Mouse (Mus musculus): ENCODE data around the gene Shroom2. TPM values are rescaled to one million over a fixed set of nuclear protein-coding genes. Genes with fewer than 3 reads are reported as not detected.

Shroom2 gene
- polyA plus RNA-seq, 1 experiment from 2014 or later, result 6.6 TPM

DNA sequence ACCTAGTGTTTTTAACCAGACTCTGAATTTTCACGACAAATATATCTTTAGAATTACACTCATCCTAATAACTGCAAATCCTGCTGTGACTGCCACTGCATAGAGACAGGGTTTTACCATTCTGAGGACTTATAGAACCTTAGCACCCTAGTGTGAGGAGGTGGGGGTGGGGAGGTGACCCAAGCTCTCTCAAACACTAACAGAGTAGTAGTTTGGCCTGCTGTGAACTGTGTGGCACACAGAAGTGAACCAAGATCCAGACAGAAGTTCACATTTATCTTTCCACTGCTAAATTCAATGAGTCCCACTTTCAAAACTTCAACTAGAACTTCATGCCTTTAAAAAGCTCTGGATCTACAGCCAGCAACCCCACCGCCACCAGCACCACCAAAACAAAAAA lies 6.4 kb downstream of the Shroom2 start:
- H3K4me1 ChIP-seq (ENCODE audit: insufficient read depth, low read length), result no peaks in the 10 kb centered on the region; the same call in 1 of the 2 replicates
- no peaks in the 10 kb centered on the region for H3K36me3 ChIP-seq (ENCODE audit: insufficient read depth, low read length)
- no peak overlapping the region for H3K4me3 ChIP-seq (ENCODE audit: low read length)
- WGBS, result 62% methylated on average over 2 of the region's 2 CpGs
- H3K27ac ChIP-seq (ENCODE audit: low read length), result no peak overlapping the region
- H3K9ac ChIP-seq (replicated peaks; ENCODE audit: low read length), result no peak overlapping the region
- no peaks in the 10 kb centered on the region for H3K27me3 ChIP-seq (ENCODE audit: insufficient read depth, low read length)
- H3K4me2 ChIP-seq (replicated peaks; ENCODE audit: low read depth, low read length), result no peak overlapping the region
- no peaks in the 10 kb centered on the region for H3K9me3 ChIP-seq (ENCODE audit: low read length)
- no peak for ATAC-seq (ENCODE audit: low FRiP score, low TSS enrichment)

DNA sequence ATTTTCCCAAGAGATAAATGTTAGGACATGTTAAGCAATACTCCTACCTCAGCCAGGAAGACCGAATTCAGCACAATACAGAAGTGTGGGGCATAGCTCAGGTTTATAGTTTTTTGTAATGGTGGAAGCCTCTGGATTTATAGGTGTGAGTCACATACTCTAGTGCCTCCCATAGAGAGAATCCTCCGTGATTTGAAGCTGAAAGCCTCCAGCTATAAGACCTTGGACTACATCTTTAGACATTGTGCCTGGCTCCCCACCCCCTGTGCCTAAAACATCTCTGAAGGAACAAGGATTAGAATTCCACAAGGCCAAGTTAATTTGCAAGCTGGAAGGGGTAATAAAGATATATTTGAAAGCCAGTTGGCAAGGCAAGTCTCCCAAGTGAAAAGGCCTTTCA lies 6.8 kb downstream of the Shroom2 start:
- 34% methylated on average over 2 of the region's 2 CpGs for WGBS
- Histone ChIP-seq H3K36me3 (ENCODE audit: insufficient read depth, low read length) (no peaks in the 10 kb centered on the region), H3K27me3 (ENCODE audit: insufficient read depth, low read length) (no peaks in the 10 kb centered on the region), H3K4me1 (ENCODE audit: insufficient read depth, low read length) (no peaks in the 10 kb centered on the region; the same call in 1 of the 2 replicates), H3K9ac (replicated peaks; ENCODE audit: low read length) (no peak overlapping the region), H3K9me3 (ENCODE audit: low read length) (no peaks in the 10 kb centered on the region), H3K27ac (ENCODE audit: low read length) (no peak overlapping the region), H3K4me2 (replicated peaks; ENCODE audit: low read depth, low read length) (no peak overlapping the region), H3K4me3 (ENCODE audit: low read length) (no peak overlapping the region)
- ATAC-seq (ENCODE audit: low FRiP score, low TSS enrichment), result no peak

DNA sequence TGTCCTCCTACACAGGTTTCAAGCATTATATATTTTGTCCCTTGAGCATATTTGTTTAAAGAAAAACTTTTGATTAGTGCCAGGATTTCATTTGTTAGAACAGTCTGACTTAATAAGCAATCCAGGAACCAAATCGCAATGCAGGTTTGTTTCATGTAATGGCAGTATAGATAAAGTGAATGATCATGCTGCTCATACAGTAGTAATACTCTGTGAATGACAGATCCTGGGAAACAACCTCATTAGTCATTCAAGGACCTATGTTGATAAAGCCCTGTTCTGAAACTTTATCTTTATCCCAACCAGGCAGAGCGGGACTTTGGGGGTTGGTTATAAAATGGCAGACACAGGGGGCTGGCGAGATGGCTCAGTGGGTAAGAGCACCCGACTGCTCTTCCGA lies 13.0 kb downstream of the Shroom2 start:
- Histone ChIP-seq H3K9me3 (ENCODE audit: low read length) (no peaks in the 10 kb centered on the region), H3K27ac (ENCODE audit: low read length) (no peak overlapping the region), H3K4me1 (ENCODE audit: insufficient read depth, low read length) (no peaks in the 10 kb centered on the region), H3K27me3 (ENCODE audit: insufficient read depth, low read length) (no peaks in the 10 kb centered on the region), H3K36me3 (ENCODE audit: insufficient read depth, low read length) (no peaks in the 10 kb centered on the region), H3K4me2 (replicated peaks; ENCODE audit: low read depth, low read length) (no peak overlapping the region), H3K4me3 (ENCODE audit: low read length) (no peak overlapping the region), H3K9ac (replicated peaks; ENCODE audit: low read length) (no peak overlapping the region)
- 90% methylated on average over 5 of the region's 5 CpGs for WGBS
- ATAC-seq (ENCODE audit: low FRiP score, low TSS enrichment), result no peak

GRCm38 (mm10) chrX:152755819-152756218 lies 13.4 kb downstream of the Shroom2 start:
- Histone ChIP-seq H3K4me3 (ENCODE audit: low read length) (no peak overlapping the region), H3K27ac (ENCODE audit: low read length) (no peak overlapping the region), H3K9ac (replicated peaks; ENCODE audit: low read length) (no peak overlapping the region), H3K27me3 (ENCODE audit: insufficient read depth, low read length) (no peaks in the 10 kb centered on the region), H3K4me2 (replicated peaks; ENCODE audit: low read depth, low read length) (no peak overlapping the region), H3K4me1 (ENCODE audit: insufficient read depth, low read length) (no peaks in the 10 kb centered on the region), H3K9me3 (ENCODE audit: low read length) (no peaks in the 10 kb centered on the region), H3K36me3 (ENCODE audit: insufficient read depth, low read length) (no peaks in the 10 kb centered on the region)
- ATAC-seq (ENCODE audit: low FRiP score, low TSS enrichment), result no peak
- WGBS, result 88% methylated on average over 1 of the region's 1 CpGs

- WGBS, result 73% methylated on average over 2 of the region's 2 CpGs
Measured at GRCm38 (mm10) chrX:152745925-152746324, 23.3 kb downstream of the Shroom2 start.

DNA sequence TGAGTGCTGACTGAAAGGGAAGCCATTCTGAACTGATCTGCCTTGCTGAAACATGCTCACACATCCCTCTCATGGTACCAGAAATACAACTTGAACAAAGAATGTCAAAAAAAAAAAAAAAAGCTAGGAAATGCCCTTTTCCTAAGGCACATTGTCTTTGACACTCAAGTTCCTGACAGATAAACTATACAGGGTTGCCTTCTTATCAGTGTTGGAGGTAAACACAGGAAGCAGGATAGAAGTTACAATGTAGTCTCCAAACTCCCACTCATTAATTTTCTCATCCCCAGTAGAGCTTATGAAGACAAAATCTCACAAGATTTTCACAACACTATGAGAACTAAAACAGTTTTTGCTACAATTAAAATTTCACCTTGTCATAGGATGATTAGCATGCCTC lies 25.6 kb downstream of the Shroom2 start:
- Histone ChIP-seq H3K4me2 (replicated peaks; ENCODE audit: low read depth, low read length) (no peak overlapping the region), H3K36me3 (ENCODE audit: insufficient read depth, low read length) (no peaks in the 10 kb centered on the region), H3K4me1 (ENCODE audit: insufficient read depth, low read length) (no peaks in the 10 kb centered on the region), H3K27ac (ENCODE audit: low read length) (0 out of 2 replicates have a peak overlapping the region, but pooled peaks have one; percentile 29), H3K9ac (replicated peaks; ENCODE audit: low read length) (no peak overlapping the region), H3K4me3 (ENCODE audit: low read length) (no peak overlapping the region), H3K9me3 (ENCODE audit: low read length) (no peaks in the 10 kb centered on the region), H3K27me3 (ENCODE audit: insufficient read depth, low read length) (peaks cover 25% of the 10 kb centered on the region; the same call in 1 of the 2 replicates)
- no peak for ATAC-seq (ENCODE audit: low FRiP score, low TSS enrichment)

More at GRCm38 (mm10) chrX:152745925-152746324, 23.3 kb downstream of the Shroom2 start:
- H3K27me3 ChIP-seq (ENCODE audit: insufficient read depth, low read length), result peaks cover 17% of the 10 kb centered on the region; the same call in 1 of the 2 replicates
- H3K4me3 ChIP-seq (ENCODE audit: low read length), result no peak overlapping the region
- H3K9me3 ChIP-seq (ENCODE audit: low read length), result no peaks in the 10 kb centered on the region
- H3K36me3 ChIP-seq (ENCODE audit: insufficient read depth, low read length), result no peaks in the 10 kb centered on the region
- no peak overlapping the region for H3K4me2 ChIP-seq (replicated peaks; ENCODE audit: low read depth, low read length)
- H3K4me1 ChIP-seq (ENCODE audit: insufficient read depth, low read length), result no peaks in the 10 kb centered on the region
- H3K9ac ChIP-seq (replicated peaks; ENCODE audit: low read length), result no peak overlapping the region
- no peak overlapping the region for H3K27ac ChIP-seq (ENCODE audit: low read length)
- ATAC-seq (ENCODE audit: low FRiP score, low TSS enrichment), result no peak

- Histone ChIP-seq H3K9ac (replicated peaks; ENCODE audit: low read length) (no peak overlapping the region), H3K27ac (ENCODE audit: low read length) (peak overlapping the region; percentile 43; the same call in 1 of the 2 replicates), H3K27me3 (ENCODE audit: insufficient read depth, low read length) (peaks cover 21% of the 10 kb centered on the region; the same call in 1 of the 2 replicates), H3K9me3 (ENCODE audit: low read length) (no peaks in the 10 kb centered on the region), H3K4me2 (replicated peaks; ENCODE audit: low read depth, low read length) (no peak overlapping the region), H3K36me3 (ENCODE audit: insufficient read depth, low read length) (no peaks in the 10 kb centered on the region), H3K4me1 (ENCODE audit: insufficient read depth, low read length) (no peaks in the 10 kb centered on the region), H3K4me3 (ENCODE audit: low read length) (no peak overlapping the region)
- WGBS, result 60% methylated on average over 4 of the region's 4 CpGs
- ATAC-seq (ENCODE audit: low FRiP score, low TSS enrichment), result peak; percentile 39
Measured at GRCm38 (mm10) chrX:152738759-152739368, 30.4 kb downstream of the Shroom2 start.

DNA sequence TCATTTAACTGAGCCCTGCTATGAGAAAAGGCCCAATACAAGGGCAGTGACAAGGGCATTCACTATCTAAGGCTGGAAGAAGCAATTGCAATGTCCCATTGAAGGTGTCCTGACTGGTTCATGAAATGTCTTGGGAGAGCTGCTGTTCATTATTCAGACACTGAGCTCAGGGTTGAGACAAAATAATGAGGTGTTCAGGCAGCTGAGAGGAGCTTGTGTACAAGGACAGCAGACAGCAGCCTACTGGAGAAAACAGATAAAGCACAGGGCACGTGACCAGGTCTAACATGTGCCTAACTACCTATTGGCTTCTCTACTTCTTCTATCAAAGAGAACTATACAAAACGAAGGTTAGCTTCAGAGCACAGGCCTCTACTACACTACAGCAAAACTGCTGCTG lies 31.1 kb downstream of the Shroom2 start:
- H3K4me1 ChIP-seq (ENCODE audit: insufficient read depth, low read length), result no peaks in the 10 kb centered on the region
- peak overlapping the region; percentile 28; the same call in 1 of the 2 replicates for H3K27ac ChIP-seq (ENCODE audit: low read length)
- no peak overlapping the region for H3K4me3 ChIP-seq (ENCODE audit: low read length)
- no peak overlapping the region for H3K9ac ChIP-seq (replicated peaks; ENCODE audit: low read length)
- WGBS, result 63% methylated on average over 2 of the region's 2 CpGs
- H3K4me2 ChIP-seq (replicated peaks; ENCODE audit: low read depth, low read length), result no peak overlapping the region
- no peaks in the 10 kb centered on the region for H3K9me3 ChIP-seq (ENCODE audit: low read length)
- H3K27me3 ChIP-seq (ENCODE audit: insufficient read depth, low read length), result peaks cover 19% of the 10 kb centered on the region; the same call in 1 of the 2 replicates
- no peak for ATAC-seq (ENCODE audit: low FRiP score, low TSS enrichment)
- no peaks in the 10 kb centered on the region for H3K36me3 ChIP-seq (ENCODE audit: insufficient read depth, low read length)

DNA sequence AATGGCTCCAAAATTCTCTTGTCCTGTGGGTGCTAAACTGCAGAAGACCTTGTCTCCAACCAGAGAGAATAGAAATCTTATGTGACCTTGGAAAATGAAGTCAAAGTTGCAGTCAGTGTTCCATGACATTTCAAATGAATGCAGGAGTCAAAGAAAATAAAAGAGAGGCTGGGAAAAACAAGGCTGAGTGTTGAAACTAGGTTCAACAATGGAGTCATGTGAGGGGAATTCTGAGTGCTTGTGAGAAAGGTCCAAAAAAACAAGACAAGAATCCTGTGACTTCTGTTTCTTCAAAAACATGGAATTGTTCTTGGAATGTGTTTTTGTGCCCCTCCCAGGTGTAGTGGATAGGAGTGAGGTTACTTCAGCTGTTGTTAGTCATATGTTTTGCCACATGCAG lies 34.0 kb downstream of the Shroom2 start:
- Histone ChIP-seq H3K4me3 (ENCODE audit: low read length) (no peak overlapping the region), H3K4me1 (ENCODE audit: insufficient read depth, low read length) (no peaks in the 10 kb centered on the region), H3K27ac (ENCODE audit: low read length) (no peak overlapping the region), H3K4me2 (replicated peaks; ENCODE audit: low read depth, low read length) (no peak overlapping the region), H3K9ac (replicated peaks; ENCODE audit: low read length) (no peak overlapping the region), H3K27me3 (ENCODE audit: insufficient read depth, low read length) (peaks cover 15% of the 10 kb centered on the region; the same call in 1 of the 2 replicates), H3K9me3 (ENCODE audit: low read length) (no peaks in the 10 kb centered on the region), H3K36me3 (ENCODE audit: insufficient read depth, low read length) (no peaks in the 10 kb centered on the region)
- no peak for ATAC-seq (ENCODE audit: low FRiP score, low TSS enrichment)

GRCm38 (mm10) chrX:152716693-152717092 lies 52.6 kb downstream of the Shroom2 start:
- Histone ChIP-seq H3K4me2 (replicated peaks; ENCODE audit: low read depth, low read length) (no peak overlapping the region), H3K9ac (replicated peaks; ENCODE audit: low read length) (no peak overlapping the region), H3K36me3 (ENCODE audit: insufficient read depth, low read length) (no peaks in the 10 kb centered on the region), H3K27ac (ENCODE audit: low read length) (no peak overlapping the region), H3K9me3 (ENCODE audit: low read length) (no peaks in the 10 kb centered on the region), H3K4me3 (ENCODE audit: low read length) (no peak overlapping the region), H3K4me1 (ENCODE audit: insufficient read depth, low read length) (no peaks in the 10 kb centered on the region), H3K27me3 (ENCODE audit: insufficient read depth, low read length) (no peaks in the 10 kb centered on the region)
- no peak for ATAC-seq (ENCODE audit: low FRiP score, low TSS enrichment)

All from kidney, embryonic 16.5 days (tissue).